Mouse (Mus musculus): ENCODE measurements at regions not wholly inside any gene's neighbourhood (a gene's known extent, or its start where the extent isn't known, plus 50 kb on each side); places are given as distances from the start of the nearest gene placed in this dataset.

GRCm38 (mm10) chr16:74597735-74598340 is 186.2 kb upstream of the Robo2 start:
- DNase-seq (ENCODE audit: low read depth in 3 of 3, low spot score in 3 of 3) (no peak), ATAC-seq (ENCODE audit: insufficient read depth) (no peak)
- WGBS (ENCODE audit: insufficient replicate concordance), result 55% methylated on average over 4 of the region's 4 CpGs
- no peaks in the 10 kb centered on the region for H3K27me3 ChIP-seq (ENCODE audit: control insufficient read depth, insufficient read depth, low read length)
- no peak for TF ChIP-seq CTCF (IDR thresholded peaks at IDR 0.05; ENCODE audit: low read depth)
- H3K4me2 ChIP-seq (ENCODE audit: low read depth), result no peak overlapping the region
- H3K9ac ChIP-seq (replicated peaks), result no peak overlapping the region
- no peaks in the 10 kb centered on the region for H3K36me3 ChIP-seq (replicated peaks; ENCODE audit: control insufficient read depth, insufficient read depth, low read depth)
- no peaks in the 10 kb centered on the region for H3K4me1 ChIP-seq (replicated peaks; ENCODE audit: control insufficient read depth in 2 of 2, insufficient read depth in 2 of 2, low read length in 1 of 2)
- H3K9me3 ChIP-seq (ENCODE audit: control insufficient read depth, low read length), result no peaks in the 10 kb centered on the region
- H3K27ac ChIP-seq, result no peak overlapping the region
- no peak overlapping the region for H3K4me3 ChIP-seq (ENCODE audit: insufficient read depth in 1 of 2, low read depth in 2 of 2, low read length in 2 of 2)

GRCm38 (mm10) chr16:74591896-74592295 is 180.3 kb upstream of the Robo2 start:
- no peaks in the 10 kb centered on the region for H3K4me1 ChIP-seq (replicated peaks; ENCODE audit: control insufficient read depth in 2 of 2, insufficient read depth in 2 of 2, low read length in 1 of 2)
- no peak for DNase-seq (ENCODE audit: low read depth in 3 of 3, low spot score in 3 of 3)
- 72% methylated on average over 4 of the region's 4 CpGs for WGBS (ENCODE audit: insufficient replicate concordance)
- H3K9me3 ChIP-seq (ENCODE audit: control insufficient read depth, low read length), result no peaks in the 10 kb centered on the region
- H3K4me2 ChIP-seq (ENCODE audit: low read depth), result no peak overlapping the region
- H3K27ac ChIP-seq, result no peak overlapping the region
- no peaks in the 10 kb centered on the region for H3K36me3 ChIP-seq (replicated peaks; ENCODE audit: control insufficient read depth, insufficient read depth, low read depth)
- TF ChIP-seq CTCF (IDR thresholded peaks at IDR 0.05; ENCODE audit: low read depth) (no peak), EP300 (IDR thresholded peaks at IDR 0.05; ENCODE audit: low read depth) (no peak)
- H3K27me3 ChIP-seq (ENCODE audit: control insufficient read depth, insufficient read depth, low read length), result no peaks in the 10 kb centered on the region
- ATAC-seq (ENCODE audit: insufficient read depth), result no peak
- no peak overlapping the region for H3K4me3 ChIP-seq (ENCODE audit: insufficient read depth in 1 of 2, low read depth in 2 of 2, low read length in 2 of 2)
- no peak overlapping the region for H3K9ac ChIP-seq (replicated peaks)

- no peak for ATAC-seq (ENCODE audit: insufficient read depth)
Observed at GRCm38 (mm10) chr16:74582645-74583423, 171.2 kb upstream of the Robo2 start.

GRCm38 (mm10) chr16:74548374-74548773 is 136.7 kb upstream of the Robo2 start:
- no peaks in the 10 kb centered on the region for H3K27me3 ChIP-seq (ENCODE audit: control insufficient read depth, insufficient read depth, low read length)
- H3K4me3 ChIP-seq (ENCODE audit: insufficient read depth in 1 of 2, low read depth in 2 of 2, low read length in 2 of 2), result no peak overlapping the region
- H3K9me3 ChIP-seq (ENCODE audit: control insufficient read depth, low read length), result no peaks in the 10 kb centered on the region
- DNase-seq (ENCODE audit: low read depth in 3 of 3, low spot score in 3 of 3), result no peak
- 65% methylated on average over 5 of the region's 5 CpGs for WGBS (ENCODE audit: insufficient replicate concordance)
- H3K9ac ChIP-seq (replicated peaks), result no peak overlapping the region
- TF ChIP-seq EP300 (IDR thresholded peaks at IDR 0.05; ENCODE audit: low read depth) (no peak), CTCF (IDR thresholded peaks at IDR 0.05; ENCODE audit: low read depth) (no peak)
- H3K36me3 ChIP-seq (replicated peaks; ENCODE audit: control insufficient read depth, insufficient read depth, low read depth), result no peaks in the 10 kb centered on the region
- ATAC-seq (ENCODE audit: insufficient read depth), result no peak
- no peak overlapping the region for H3K27ac ChIP-seq
- H3K4me2 ChIP-seq (ENCODE audit: low read depth), result no peak overlapping the region
- no peaks in the 10 kb centered on the region for H3K4me1 ChIP-seq (replicated peaks; ENCODE audit: control insufficient read depth in 2 of 2, insufficient read depth in 2 of 2, low read length in 1 of 2)

More at GRCm38 (mm10) chr16:74582645-74583423, 171.2 kb upstream of the Robo2 start:
- H3K27ac ChIP-seq, result no peak overlapping the region
- H3K27me3 ChIP-seq (ENCODE audit: control insufficient read depth, insufficient read depth, low read length), result no peaks in the 10 kb centered on the region
- H3K4me2 ChIP-seq (ENCODE audit: low read depth), result no peak overlapping the region
- no peaks in the 10 kb centered on the region for H3K36me3 ChIP-seq (replicated peaks; ENCODE audit: control insufficient read depth, insufficient read depth, low read depth)
- H3K9me3 ChIP-seq (ENCODE audit: control insufficient read depth, low read length), result no peaks in the 10 kb centered on the region
- no peak overlapping the region for H3K4me3 ChIP-seq (ENCODE audit: insufficient read depth in 1 of 2, low read depth in 2 of 2, low read length in 2 of 2)
- 59% methylated on average over 4 of the region's 4 CpGs for WGBS (ENCODE audit: insufficient replicate concordance)
- no peaks in the 10 kb centered on the region for H3K4me1 ChIP-seq (replicated peaks; ENCODE audit: control insufficient read depth in 2 of 2, insufficient read depth in 2 of 2, low read length in 1 of 2)
- DNase-seq (ENCODE audit: low read depth in 3 of 3, low spot score in 3 of 3), result no peak
- TF ChIP-seq CTCF (IDR thresholded peaks at IDR 0.05; ENCODE audit: low read depth) (no peak), EP300 (IDR thresholded peaks at IDR 0.05; ENCODE audit: low read depth) (no peak)
- no peak overlapping the region for H3K9ac ChIP-seq (replicated peaks)

- Histone ChIP-seq H3K4me2 (ENCODE audit: low read depth) (no peak overlapping the region), H3K9me3 (ENCODE audit: control insufficient read depth, low read length) (no peaks in the 10 kb centered on the region), H3K9ac (replicated peaks) (no peak overlapping the region), H3K27me3 (ENCODE audit: control insufficient read depth, insufficient read depth, low read length) (no peaks in the 10 kb centered on the region), H3K4me1 (replicated peaks; ENCODE audit: control insufficient read depth in 2 of 2, insufficient read depth in 2 of 2, low read length in 1 of 2) (no peaks in the 10 kb centered on the region), H3K27ac (no peak overlapping the region), H3K4me3 (ENCODE audit: insufficient read depth in 1 of 2, low read depth in 2 of 2, low read length in 2 of 2) (no peak overlapping the region), H3K36me3 (replicated peaks; ENCODE audit: control insufficient read depth, insufficient read depth, low read depth) (no peaks in the 10 kb centered on the region)
- ATAC-seq (ENCODE audit: insufficient read depth), result no peak
- 29% methylated on average over 2 of the region's 2 CpGs for WGBS (ENCODE audit: insufficient replicate concordance)
- DNase-seq (ENCODE audit: low read depth in 3 of 3, low spot score in 3 of 3), result no peak
- TF ChIP-seq EP300 (IDR thresholded peaks at IDR 0.05; ENCODE audit: low read depth) (no peak), CTCF (IDR thresholded peaks at IDR 0.05; ENCODE audit: low read depth) (no peak)
Observed at GRCm38 (mm10) chr16:74530531-74530930, 118.9 kb upstream of the Robo2 start.
